Mouse (Mus musculus): Measurements from ENCODE around the gene Twf2. TPM values are rescaled to one million over a fixed set of nuclear protein-coding genes. Genes with fewer than 3 reads are reported as not detected.

Twf2 gene
- total and polyA plus RNA-seq, 3 experiments = 120 to 186 (median 131) TPM

GRCm38 (mm10) chr9:106197081-106197713, 5.7 kb upstream of the Twf2 start:
- Histone ChIP-seq H3K9ac (ENCODE audit: insufficient read depth, low read depth) (no peak overlapping the region), H3K4me3 (replicated peaks in 1 of 3; ENCODE audit: low read depth in 2 of 3, low read length in 2 of 3, poor library complexity in 1 of 3) (peak overlapping the region in 2 of 3 experiments; percentile 72 to 86), H3K27ac (ENCODE audit: insufficient read depth, low read depth) (0 out of 2 replicates have a peak overlapping the region, but pooled peaks have one; percentile 4), H3K36me3 (replicated peaks in 1 of 2; ENCODE audit: control insufficient read depth in 1 of 2, insufficient read depth in 1 of 2, low read length in 1 of 2) (peaks cover 32 to 43% of the 10 kb centered on the region in 2 experiments), H3K9me3 (replicated peaks; ENCODE audit: low read length) (no peaks in the 10 kb centered on the region), H3K4me1 (ENCODE audit: control insufficient read depth in 1 of 2, insufficient read depth in 2 of 2) (peaks cover 25 to 83% of the 10 kb centered on the region in 2 experiments), H3K27me3 (replicated peaks) (no peaks in the 10 kb centered on the region), H3K79me2 (replicated peaks; ENCODE audit: control insufficient read depth, extremely low read depth, insufficient read depth, poor library complexity, severe bottlenecking) (peaks cover 13% of the 10 kb centered on the region), H3K4me2 (ENCODE audit: insufficient read depth, low read depth, poor library complexity, severe bottlenecking) (0 out of 2 replicates have a peak overlapping the region, but pooled peaks have one; percentile 89)
- DNase-seq (ENCODE audit: extremely low read depth) = no peak
- dilution Hi-C loops (cut with MboI; ENCODE audit: extremely low pct_ligation_motif_present, extremely low pct_unique_long_range_greater_than_20kb, low sequenced_read_pairs) (no loop called here), in situ Hi-C loops (cut with MboI; ENCODE audit: low pct_ligation_motif_present, low pct_unique_long_range_greater_than_20kb, low sequenced_read_pairs) (no loop called here)
- TF ChIP-seq ZKSCAN1 (IDR thresholded peaks at IDR 0.05; ENCODE audit: borderline replicate concordance, low read depth, low read length) = no peak
- TF ChIP-seq JUN (IDR thresholded peaks at IDR 0.05; ENCODE audit: insufficient read depth, low read depth, low read length) = no peak
- TF ChIP-seq TCF12 (IDR thresholded peaks at IDR 0.05; ENCODE audit: low read depth, low read length) = 0 out of 2 replicates have a peak, but pooled peaks have one; percentile 26
- TF ChIP-seq MXI1 (IDR thresholded peaks at IDR 0.05; ENCODE audit: low read depth, low read length) = no peak
- TF ChIP-seq CHD2 (IDR thresholded peaks at IDR 0.05; ENCODE audit: low read length) = no peak
- 0 out of 2 replicates have a peak, but pooled peaks have one; percentile 37 for TF ChIP-seq ELF1 (IDR thresholded peaks at IDR 0.05; ENCODE audit: low read depth, low read length)
- no peak for TF ChIP-seq POLR2AphosphoS2 (IDR thresholded peaks at IDR 0.05; ENCODE audit: low read depth, low read length)
- TF ChIP-seq EP300 (IDR thresholded peaks at IDR 0.05; ENCODE audit: low read length) = peak; percentile 60
- TF ChIP-seq USF1 (IDR thresholded peaks at IDR 0.05; ENCODE audit: low read depth, low read length) = no peak
- TF ChIP-seq IRF4 (IDR thresholded peaks at IDR 0.05; ENCODE audit: low read depth, low read length) = peak; percentile 72
- no peak for TF ChIP-seq MAZ (IDR thresholded peaks at IDR 0.05; ENCODE audit: low read depth, low read length)

GRCm38 (mm10) chr9:106197732-106198131, 5.2 kb upstream of the Twf2 start:
- Histone ChIP-seq H3K4me2 (ENCODE audit: insufficient read depth, low read depth, poor library complexity, severe bottlenecking) (peak overlapping the region; percentile 89), H3K27me3 (replicated peaks) (no peaks in the 10 kb centered on the region), H3K9ac (ENCODE audit: insufficient read depth, low read depth) (peak overlapping the region; percentile 83; the same call in 1 of the 2 replicates), H3K4me3 (replicated peaks in 1 of 3; ENCODE audit: low read depth in 2 of 3, low read length in 2 of 3, poor library complexity in 1 of 3) (peak overlapping the region; percentile 56 to 86 (median 72)), H3K27ac (ENCODE audit: insufficient read depth, low read depth) (peak overlapping the region; percentile 30; the same call in 1 of the 2 replicates), H3K4me1 (ENCODE audit: control insufficient read depth in 1 of 2, insufficient read depth in 2 of 2) (peaks cover 25 to 80% of the 10 kb centered on the region in 2 experiments), H3K79me2 (replicated peaks; ENCODE audit: control insufficient read depth, extremely low read depth, insufficient read depth, poor library complexity, severe bottlenecking) (peaks cover 13% of the 10 kb centered on the region), H3K36me3 (replicated peaks in 1 of 2; ENCODE audit: control insufficient read depth in 1 of 2, insufficient read depth in 1 of 2, low read length in 1 of 2) (peaks cover 30 to 39% of the 10 kb centered on the region in 2 experiments), H3K9me3 (replicated peaks; ENCODE audit: low read length) (no peaks in the 10 kb centered on the region)
- dilution Hi-C loops (cut with MboI; ENCODE audit: extremely low pct_ligation_motif_present, extremely low pct_unique_long_range_greater_than_20kb, low sequenced_read_pairs) = no loop called here
- no peak for DNase-seq (ENCODE audit: extremely low read depth)
- in situ Hi-C loops (cut with MboI; ENCODE audit: low pct_ligation_motif_present, low pct_unique_long_range_greater_than_20kb, low sequenced_read_pairs) = no loop called here
- TF ChIP-seq SMC3 (IDR thresholded peaks at IDR 0.05; ENCODE audit: low read depth, low read length) (no peak), ELF1 (IDR thresholded peaks at IDR 0.05; ENCODE audit: low read depth, low read length) (no peak), IRF4 (IDR thresholded peaks at IDR 0.05; ENCODE audit: low read depth, low read length) (no peak), ETS1 (conservative IDR thresholded peaks at IDR 0.05; ENCODE audit: low read depth, low read length) (no peak), TCF12 (IDR thresholded peaks at IDR 0.05; ENCODE audit: low read depth, low read length) (no peak), KAT2A (IDR thresholded peaks at IDR 0.05; ENCODE audit: insufficient replicate concordance, low read length) (no peak), MYC (IDR thresholded peaks at IDR 0.05; ENCODE audit: low read depth, low read length) (no peak), EP300 (IDR thresholded peaks at IDR 0.05; ENCODE audit: low read length) (no peak), CTCF (conservative IDR thresholded peaks at IDR 0.05 in 1 of 2, IDR thresholded peaks at IDR 0.05 in 1 of 2; ENCODE audit: low read depth in 2 of 2, low read length in 2 of 2) (no peak), SIN3A (IDR thresholded peaks at IDR 0.05; ENCODE audit: low read length) (no peak), POLR2A (IDR thresholded peaks at IDR 0.05; ENCODE audit: low read depth, low read length) (no peak), ZNF384 (IDR thresholded peaks at IDR 0.05; ENCODE audit: low read depth, low read length) (no peak), UBTF (IDR thresholded peaks at IDR 0.05; ENCODE audit: low read depth, low read length) (no peak), JUND (conservative IDR thresholded peaks at IDR 0.05; ENCODE audit: low read depth, low read length) (no peak), RAD21 (IDR thresholded peaks at IDR 0.05; ENCODE audit: low read depth, low read length) (no peak), CHD1 (IDR thresholded peaks at IDR 0.05; ENCODE audit: low read depth, low read length) (no peak)

Measured in CH12.LX (cell line).